Comparison of ENCODE assay signal across 9 mouse cellular contexts in genomic region chr9:96712758-96713471, GRCm38 (mm10). TPM values are rescaled to one million over a fixed set of nuclear protein-coding genes. Genes with fewer than 3 reads are reported as not detected.
A peak's percentile ranks its signal among the peaks of the same experiment; 100 is the strongest.
DNase-seq lines count a peak whose midpoint lies in the region; ATAC-seq and TF ChIP-seq lines count a peak whose summit lies in the region.
"Had no signal": no experiment of that assay in that cellular context is flagged by ENCODE, and none has a peak within 500 bp of the region (broad histone marks: within the 10 kb centered on the region; RNA-seq: fewer than 3 reads in every experiment).

No protein-coding gene starts in this region.

- TF ChIP-seq EP300 in liver, postnatal 0 days (IDR thresholded peaks at IDR 0.05; ENCODE audit: low read depth) = no peak

- peak overlapping the region; percentile 69 for H3K9ac ChIP-seq in heart, embryonic 13.5 days
- peak overlapping the region; percentile 37 for H3K9ac ChIP-seq in liver, postnatal 0 days (replicated peaks)
- H3K9ac ChIP-seq: neural tube, embryonic 13.5 days had no signal

- H3K9me3 ChIP-seq in heart, embryonic 13.5 days = no peaks in the 10 kb centered on the region
- H3K9me3 ChIP-seq in liver, postnatal 0 days (ENCODE audit: low read length) = no peaks in the 10 kb centered on the region
- H3K9me3 ChIP-seq: neural tube, embryonic 13.5 days had no signal

- peak; percentile 43 for DNase-seq in ovary, adult 18-20 months (ENCODE audit: low spot score)
- no peak for DNase-seq in ovary, postnatal 10 days (ENCODE audit: low spot score)
- DNase-seq in adrenal gland, postnatal 36 days = peak; percentile 74 to 77
- DNase-seq in liver, postnatal 0 days = peak; percentile 72
- peak; percentile 69 to 78 for DNase-seq in spleen, postnatal 36 days (ENCODE audit: low spot score in 2 of 2)
- DNase-seq in retina, embryonic 14.5 days (ENCODE audit: low spot score) = no peak
- no peak for DNase-seq in cerebellum, adult 11 months

- H3K27me3 ChIP-seq in heart, embryonic 13.5 days (replicated peaks) = no peaks in the 10 kb centered on the region
- H3K27me3 ChIP-seq in liver, postnatal 0 days (ENCODE audit: insufficient read depth, low read length) = no peaks in the 10 kb centered on the region
- H3K27me3 ChIP-seq: neural tube, embryonic 13.5 days had no signal

- H3K4me2 ChIP-seq in heart, embryonic 13.5 days = peak overlapping the region; percentile 44
- H3K4me2 ChIP-seq in liver, postnatal 0 days (ENCODE audit: low read depth, low read length) = peak overlapping the region; percentile 62
- H3K4me2 ChIP-seq: neural tube, embryonic 13.5 days had no signal

- no peak for TF ChIP-seq CTCF in liver, postnatal 0 days (IDR thresholded peaks at IDR 0.05; ENCODE audit: low read depth)

- H3K27ac ChIP-seq in heart, embryonic 13.5 days (replicated peaks) = peak overlapping the region; percentile 95
- H3K27ac ChIP-seq in liver, postnatal 0 days (ENCODE audit: low read depth) = peak overlapping the region; percentile 60

- no peak for ATAC-seq in heart, embryonic 13.5 days (ENCODE audit: extremely low read depth, insufficient number of reproducible peaks, low FRiP score, low TSS enrichment)
- peak; percentile 88 for ATAC-seq in liver, postnatal 0 days

- peaks cover 68% of the 10 kb centered on the region for H3K36me3 ChIP-seq in heart, embryonic 13.5 days
- H3K36me3 ChIP-seq in liver, postnatal 0 days (replicated peaks; ENCODE audit: insufficient read depth, low read length) = peaks cover 9% of the 10 kb centered on the region

- peaks cover 92% of the 10 kb centered on the region for H3K4me1 ChIP-seq in heart, embryonic 13.5 days
- H3K4me1 ChIP-seq in liver, postnatal 0 days (ENCODE audit: insufficient read depth) = peaks cover 8% of the 10 kb centered on the region

- 70% methylated on average over 14 of the region's 14 CpGs for WGBS in heart, embryonic 13.5 days
- 58% methylated on average over 14 of the region's 14 CpGs for WGBS in liver, postnatal 0 days (ENCODE audit: insufficient replicate concordance)

- H3K4me3 ChIP-seq in heart, embryonic 13.5 days = peak overlapping the region; percentile 6; the same call in 1 of the 2 replicates
- H3K4me3 ChIP-seq in liver, postnatal 0 days (ENCODE audit: low read depth, low read length) = peak overlapping the region; percentile 40
- H3K4me3 ChIP-seq: neural tube, embryonic 13.5 days had no signal

RNA-seq across cellular contexts. Expression of gene Zbtb38, which starts 39.7 kb away (rescaled TPM):
- total RNA-seq in adrenal gland, postnatal 36 days (2021) = 10 to 100 TPM; 56.1 to 75.8 TPM
- polyA plus RNA-seq in heart, embryonic 13.5 days (2015; fragmentation: Nextera tagmentation; extraction: Ambion mirVana) = 27.1 and 31.3 TPM in 2 replicates
- polyA plus RNA-seq in liver, postnatal 0 days (2015; fragmentation: Nextera tagmentation; extraction: Ambion mirVana) = 6.0 and 7.5 TPM in 2 replicates

Comparison
In these comparisons a context has a peak if more than half of its experiments do, and no peak if none do; other contexts are left out.
1. DNase-seq: peak in ovary, adult 18-20 months (single experiment), adrenal gland, postnatal 36 days (2 of 2), liver, postnatal 0 days (single experiment) and spleen, postnatal 36 days (2 of 2); none in ovary, postnatal 10 days (single experiment), retina, embryonic 14.5 days (single experiment) and cerebellum, adult 11 months (single experiment).